Comparison of ENCODE assay signal across 8 mouse cellular contexts in genomic region chr12:116049701-116050100, GRCm38 (mm10). TPM values are rescaled to one million over a fixed set of nuclear protein-coding genes. Genes with fewer than 3 reads are reported as not detected.
A peak's percentile ranks its signal among the peaks of the same experiment; 100 is the strongest.
DNase-seq lines count a peak whose midpoint lies in the region; ATAC-seq and TF ChIP-seq lines count a peak whose summit lies in the region.

No protein-coding gene starts in this region.

- no peak overlapping the region for H3K4me3 ChIP-seq in cerebellum, adult 2 months (replicated peaks; ENCODE audit: insufficient read depth, low read depth, low read length)
- H3K4me3 ChIP-seq in limb, embryonic 12.5 days (replicated peaks): no peak overlapping the region
- no peak overlapping the region for H3K4me3 ChIP-seq in intestine, embryonic 16.5 days (ENCODE audit: low read length)

- no peaks in the 10 kb centered on the region for H3K27me3 ChIP-seq in cerebellum, adult 2 months (ENCODE audit: control insufficient read depth, insufficient read depth, low read length)
- no peaks in the 10 kb centered on the region for H3K27me3 ChIP-seq in limb, embryonic 12.5 days
- H3K27me3 ChIP-seq in intestine, embryonic 16.5 days (replicated peaks; ENCODE audit: control insufficient read depth, insufficient read depth, low read length): no peaks in the 10 kb centered on the region

- 76% methylated on average over 6 of the region's 6 CpGs for WGBS in cerebellum, adult 2 months
- 85% methylated on average over 6 of the region's 6 CpGs for WGBS in limb, embryonic 12.5 days
- WGBS in intestine, embryonic 16.5 days: 81% methylated on average over 6 of the region's 6 CpGs

- DNase-seq in cerebellum, adult 2 months: no peak
- DNase-seq in cerebellum, adult 11-12 months: no peak
- DNase-seq in right cerebral cortex, adult 18-20 months: peak; percentile 12
- no peak for DNase-seq in right cerebral cortex, postnatal 14 days
- DNase-seq in thymus, postnatal 25 days: peak; percentile 37
- DNase-seq in frontal cortex, postnatal 25 days (ENCODE audit: low spot score in 2 of 2): no peak

- peak overlapping the region; percentile 71; the same call in 1 of the 2 replicates for H3K4me2 ChIP-seq in limb, embryonic 12.5 days
- no peak overlapping the region for H3K4me2 ChIP-seq in intestine, embryonic 16.5 days (ENCODE audit: low read depth, low read length)

- no peaks in the 10 kb centered on the region for H3K9me3 ChIP-seq in limb, embryonic 12.5 days
- no peaks in the 10 kb centered on the region for H3K9me3 ChIP-seq in intestine, embryonic 16.5 days (ENCODE audit: control insufficient read depth, low read length)

- peaks cover 8% of the 10 kb centered on the region for H3K4me1 ChIP-seq in cerebellum, adult 2 months (ENCODE audit: control insufficient read depth, insufficient read depth, low read length)
- peaks cover 12% of the 10 kb centered on the region for H3K4me1 ChIP-seq in limb, embryonic 12.5 days (replicated peaks)
- H3K4me1 ChIP-seq in intestine, embryonic 16.5 days (ENCODE audit: control insufficient read depth, insufficient read depth, low read length): peaks cover 11% of the 10 kb centered on the region

- ATAC-seq in limb, embryonic 12.5 days (ENCODE audit: insufficient number of reproducible peaks, insufficient read depth, low FRiP score, low TSS enrichment, low read depth): no peak
- ATAC-seq in intestine, embryonic 16.5 days: no peak

- peaks cover 33% of the 10 kb centered on the region for H3K36me3 ChIP-seq in limb, embryonic 12.5 days
- peaks cover 3% of the 10 kb centered on the region; the same call in 1 of the 2 replicates for H3K36me3 ChIP-seq in intestine, embryonic 16.5 days (ENCODE audit: control insufficient read depth, insufficient read depth, low read length)

- no peak overlapping the region for H3K9ac ChIP-seq in limb, embryonic 12.5 days (replicated peaks)
- no peak overlapping the region for H3K9ac ChIP-seq in intestine, embryonic 16.5 days (ENCODE audit: low read depth, low read length)

- TF ChIP-seq POLR2A in cerebellum, adult 2 months (IDR thresholded peaks at IDR 0.05; ENCODE audit: borderline replicate concordance, insufficient read depth, low read length): no peak

- H3K27ac ChIP-seq in cerebellum, adult 2 months (ENCODE audit: insufficient read depth, low read length): no peak overlapping the region
- no peak overlapping the region for H3K27ac ChIP-seq in limb, embryonic 12.5 days
- H3K27ac ChIP-seq in intestine, embryonic 16.5 days (ENCODE audit: low read length): no peak overlapping the region

- peak; percentile 32; the same call in 1 of the 2 replicates for TF ChIP-seq CTCF in cerebellum, adult 2 months (IDR thresholded peaks at IDR 0.05; ENCODE audit: borderline replicate concordance, insufficient read depth, low read depth, low read length)

RNA-seq across cellular contexts. Expression of gene Zfp386, which starts 2.2 kb away (rescaled TPM):
- polyA plus RNA-seq in cerebellum, adult 2 months (2012; rRNA removed): 27.9 and 34.0 TPM in 2 replicates
- 59.2 and 60.9 TPM in 2 replicates for polyA plus RNA-seq in limb, embryonic 12.5 days (2016; fragmentation: Nextera tagmentation; extraction: Ambion mirVana)
- polyA plus RNA-seq in intestine, embryonic 16.5 days (2015; fragmentation: Nextera tagmentation; extraction: Ambion mirVana): 25.7 and 28.4 TPM in 2 replicates

RNA-seq across cellular contexts. Expression of gene Vipr2, which starts 27.8 kb away (rescaled TPM):
- 7.8 and 11.2 TPM in 2 replicates for polyA plus RNA-seq in cerebellum, adult 2 months (2012; rRNA removed)
- polyA plus RNA-seq in limb, embryonic 12.5 days (2016; fragmentation: Nextera tagmentation; extraction: Ambion mirVana): 1.8 and 2.2 TPM in 2 replicates
- polyA plus RNA-seq in intestine, embryonic 16.5 days (2015; fragmentation: Nextera tagmentation; extraction: Ambion mirVana): 2.8 and 3.4 TPM in 2 replicates

Comparison
In these comparisons a context has a peak if more than half of its experiments do, and no peak if none do; other contexts are left out.
1. DNase-seq: peak in right cerebral cortex, adult 18-20 months (single experiment) and thymus, postnatal 25 days (single experiment); none in cerebellum, adult 2 months (0 of 2), cerebellum, adult 11-12 months (single experiment), right cerebral cortex, postnatal 14 days (single experiment) and frontal cortex, postnatal 25 days (0 of 2).